Mouse (Mus musculus): Measurements from ENCODE around the gene Trim31.

Gene Trim31

DNA sequence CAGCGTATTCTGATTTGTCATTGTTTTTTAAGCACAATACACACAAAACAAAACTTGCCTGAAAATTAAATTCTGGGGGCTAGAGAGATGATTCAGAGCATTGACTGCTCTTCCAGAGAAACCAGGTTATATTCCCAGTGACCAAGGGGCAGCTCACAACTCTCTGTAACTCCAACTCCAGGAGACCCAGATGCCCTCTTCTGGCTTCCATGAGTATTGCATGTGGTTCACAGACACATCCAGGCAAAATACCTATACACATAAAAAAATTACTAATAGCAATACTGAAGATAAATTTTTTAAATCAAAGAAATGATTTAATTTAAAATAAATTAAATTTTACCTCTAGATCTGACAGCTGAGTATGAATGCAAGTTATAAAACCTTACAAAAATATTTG is 1.3 kb upstream of the Trim31 start:
- in situ Hi-C loops (cut with MboI): no loop called here

DNA sequence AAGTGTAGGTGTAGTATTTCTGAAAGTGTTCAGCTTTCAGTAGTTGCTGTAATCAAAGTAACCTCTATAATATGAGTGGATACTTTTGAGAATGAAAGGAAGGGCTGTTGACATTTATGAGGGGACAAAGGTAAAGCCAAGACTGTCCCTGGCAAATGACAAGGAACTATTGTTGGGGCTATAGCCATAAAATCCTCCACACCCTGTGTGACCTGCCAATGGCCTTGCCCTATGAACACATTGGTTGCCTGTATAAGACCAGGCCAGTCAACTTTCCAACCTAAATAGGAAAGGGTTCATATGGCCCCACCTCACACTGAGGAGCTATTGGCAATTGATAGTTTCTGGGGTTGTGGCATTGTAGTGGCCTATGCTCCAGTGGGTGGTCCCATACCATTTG is 853 bp upstream of the Trim31 start:
- in situ Hi-C loops (cut with MboI): no loop called here

DNA sequence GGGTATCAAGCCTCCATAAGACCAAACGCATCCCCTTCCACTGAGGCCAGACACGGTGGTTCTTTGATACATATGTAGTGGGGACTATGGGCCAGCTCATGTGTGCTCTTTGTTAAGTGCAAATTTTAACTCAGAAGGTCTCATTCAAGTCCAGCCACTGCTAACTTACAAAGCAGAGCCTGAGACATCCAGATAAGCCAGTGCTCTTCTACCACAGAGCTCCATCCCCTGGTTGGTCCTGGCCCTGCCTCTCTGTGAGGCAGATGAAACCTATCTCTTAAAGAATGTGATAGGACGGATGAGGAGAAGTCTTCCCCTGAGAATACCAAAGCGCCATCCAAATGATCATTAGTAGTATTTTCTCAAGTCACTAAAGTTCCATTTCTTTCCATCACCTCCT is 1.5 kb downstream of the Trim31 start:
- in situ Hi-C loops (cut with MboI): no loop called here

DNA sequence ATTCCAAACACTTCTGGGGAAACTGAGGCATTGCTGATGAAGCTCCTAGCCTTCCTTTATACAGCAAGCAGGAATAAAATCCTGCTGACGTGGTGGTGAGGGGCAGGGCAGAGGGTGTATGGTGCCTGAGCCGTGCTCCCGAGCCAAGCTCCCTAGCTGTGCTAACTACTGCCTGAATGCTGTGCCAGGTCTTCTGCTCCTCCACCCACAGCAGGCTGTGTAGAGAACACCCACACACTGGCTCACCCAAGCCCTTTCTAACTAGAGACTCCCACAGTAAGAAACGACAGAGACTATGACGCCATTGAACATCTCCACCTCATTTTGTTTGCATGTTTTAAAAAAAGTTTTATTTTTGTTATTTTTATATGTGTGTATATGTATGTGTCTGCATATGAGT is 2.1 kb downstream of the Trim31 start:
- in situ Hi-C loops (cut with MboI): no loop called here

DNA sequence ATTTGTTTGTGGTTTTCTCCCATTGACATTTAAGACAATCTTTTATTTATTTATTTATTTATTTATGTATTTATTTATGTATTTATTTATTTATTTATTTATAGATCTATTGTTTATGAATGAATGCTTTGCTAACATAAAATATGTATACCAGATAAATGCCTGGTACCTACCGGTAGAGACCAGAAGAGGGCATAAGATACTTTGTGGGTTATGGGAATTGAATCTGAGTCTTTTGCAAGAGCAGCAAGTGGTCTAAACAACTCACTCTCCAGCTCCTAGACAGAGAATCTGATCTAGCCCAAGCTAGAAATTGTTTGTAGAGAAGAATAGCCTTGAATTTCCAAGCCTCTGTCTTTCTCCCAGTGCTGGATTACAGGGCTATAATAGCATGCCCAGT is 2.8 kb downstream of the Trim31 start:
- in situ Hi-C loops (cut with MboI): no loop called here

DNA sequence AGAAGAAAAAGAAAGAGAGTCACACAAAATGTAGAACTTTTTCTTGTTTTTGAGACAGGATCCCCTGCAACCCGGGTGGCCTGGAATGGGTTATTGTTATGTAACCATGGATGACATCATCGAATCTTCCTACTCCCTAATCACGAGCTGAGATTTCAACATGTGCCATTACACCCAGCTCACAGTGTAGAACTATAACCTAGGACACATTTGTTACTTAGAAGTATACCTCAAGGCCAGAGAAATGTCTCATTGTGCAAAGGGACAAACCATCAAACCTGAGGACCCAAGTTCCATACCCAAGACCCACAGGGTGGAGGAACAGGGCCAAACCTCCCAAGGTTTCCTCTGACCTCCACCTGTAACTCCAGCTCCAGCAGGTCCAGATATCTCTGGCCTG is 5.7 kb downstream of the Trim31 start:
- in situ Hi-C loops (cut with MboI): no loop called here

DNA sequence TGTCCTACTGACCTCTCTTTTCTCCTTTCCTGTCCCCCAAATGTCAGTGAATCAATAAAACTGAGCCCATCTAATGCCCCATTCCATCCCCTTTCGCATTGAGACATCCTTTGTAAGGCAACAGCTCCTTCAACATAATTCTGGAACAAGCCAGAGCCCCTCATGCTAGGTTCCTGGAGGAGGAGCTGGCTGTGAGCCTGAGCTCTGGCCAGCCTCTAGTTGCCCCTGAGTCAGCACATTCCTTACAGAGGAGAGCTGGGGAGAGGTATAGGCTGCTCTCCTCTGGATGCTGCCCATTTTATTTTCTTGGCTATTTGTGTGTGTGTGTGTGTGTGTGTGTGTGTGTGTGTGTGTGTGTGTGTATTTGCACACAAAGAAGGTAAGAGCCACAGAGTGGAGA is 10.3 kb downstream of the Trim31 start:
- in situ Hi-C loops (cut with MboI): no loop called here

DNA sequence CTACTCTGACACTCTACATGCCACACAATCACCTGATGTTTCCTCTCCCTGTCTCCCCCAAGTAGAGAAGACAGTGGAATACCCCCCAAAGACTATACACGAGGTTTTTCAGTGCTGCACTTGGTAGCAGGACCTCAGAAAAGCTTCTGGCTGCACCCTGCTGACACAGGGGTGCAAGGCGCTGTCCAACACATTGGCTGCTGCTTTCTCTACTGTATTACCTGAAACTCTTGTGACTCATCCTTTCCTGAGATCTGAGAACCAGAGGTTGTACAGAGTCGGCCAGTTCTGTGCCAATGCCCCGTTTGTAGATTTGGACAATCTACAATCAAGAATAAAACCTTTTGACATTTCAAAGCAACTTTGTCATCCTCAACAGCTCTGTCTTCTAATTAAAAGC is 11.9 kb downstream of the Trim31 start:
- in situ Hi-C loops (cut with MboI): no loop called here

DNA sequence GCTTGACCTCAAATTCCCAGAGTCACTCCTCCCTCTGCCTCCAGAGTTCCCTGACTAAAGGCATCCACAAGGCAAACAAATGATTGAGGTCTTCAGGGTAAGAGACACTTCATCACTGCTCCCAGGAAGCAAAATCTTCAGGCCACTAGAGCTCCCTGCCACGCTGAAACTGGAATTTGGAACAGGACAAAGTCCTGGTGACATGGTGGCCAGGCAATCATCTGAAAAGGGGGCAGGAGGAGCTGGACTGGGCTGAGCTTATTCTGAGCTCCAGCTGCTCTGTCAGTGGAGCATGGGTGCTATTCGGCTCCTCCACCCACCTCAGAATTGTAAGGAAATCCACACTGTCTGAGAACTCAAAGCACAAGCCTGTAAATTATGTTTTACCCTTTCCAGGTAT is 14.1 kb downstream of the Trim31 start:
- in situ Hi-C loops (cut with MboI): no loop called here

DNA sequence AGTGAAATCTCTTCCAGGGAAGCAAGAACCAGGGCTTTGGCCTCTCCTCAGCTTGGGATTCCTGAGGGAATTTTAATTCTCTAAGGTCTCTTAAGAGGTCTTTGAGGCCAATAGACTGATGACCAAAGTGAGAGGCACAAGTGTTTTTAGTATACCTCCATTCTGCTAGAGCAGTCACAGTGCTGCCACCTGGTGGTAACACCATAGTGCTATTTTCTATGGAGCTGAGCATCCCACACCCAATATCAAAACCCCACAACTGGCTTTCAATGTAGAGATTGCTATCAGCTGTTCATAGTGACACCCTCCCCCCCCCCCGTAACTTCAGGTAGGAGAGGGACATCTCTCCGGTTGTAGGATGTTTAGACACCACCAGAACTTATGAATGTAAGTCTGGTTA is 16.2 kb downstream of the Trim31 start:
- in situ Hi-C loops (cut with MboI): no loop called here

DNA sequence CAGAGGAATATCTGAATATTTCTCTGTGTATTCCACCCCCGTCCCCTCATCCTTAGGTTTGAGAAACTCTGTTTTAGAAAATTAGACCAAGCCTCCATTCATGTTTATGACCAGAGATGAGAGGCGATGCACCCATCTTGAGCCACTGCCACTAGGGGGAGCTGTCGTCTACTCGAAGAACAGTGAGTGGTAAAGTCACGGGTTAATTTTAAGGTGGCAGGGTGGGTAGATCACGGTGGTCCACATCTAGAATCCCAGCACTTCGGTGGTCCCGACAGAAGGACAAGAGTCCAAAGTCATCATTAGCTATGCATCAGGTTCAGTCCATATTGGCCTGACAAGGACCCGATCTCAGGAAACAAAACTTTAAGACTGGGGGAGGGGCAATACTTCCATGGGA is 17.2 kb downstream of the Trim31 start:
- in situ Hi-C loops (cut with MboI): no loop called here

DNA sequence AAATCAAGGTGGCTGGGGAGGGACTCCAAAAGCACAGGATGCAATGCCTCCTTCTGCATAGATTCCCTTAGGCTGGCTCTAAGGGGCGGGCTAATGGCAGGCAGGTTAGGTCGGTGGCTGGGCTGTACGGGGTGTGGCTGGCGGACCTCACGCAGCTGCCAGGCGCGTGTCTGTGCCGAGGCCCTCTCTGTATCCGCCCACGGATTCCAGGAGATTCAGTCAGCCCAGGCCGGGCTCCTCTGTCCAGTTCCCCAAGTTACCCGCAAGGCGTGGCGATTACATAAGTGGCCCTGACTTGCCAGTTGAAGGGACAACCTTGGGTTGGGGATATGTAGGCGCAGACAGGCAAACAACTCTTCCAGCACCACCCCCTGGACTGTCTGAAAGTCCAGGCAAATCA is 22.3 kb downstream of the Trim31 start:
- in situ Hi-C loops (cut with MboI): no loop called here

DNA sequence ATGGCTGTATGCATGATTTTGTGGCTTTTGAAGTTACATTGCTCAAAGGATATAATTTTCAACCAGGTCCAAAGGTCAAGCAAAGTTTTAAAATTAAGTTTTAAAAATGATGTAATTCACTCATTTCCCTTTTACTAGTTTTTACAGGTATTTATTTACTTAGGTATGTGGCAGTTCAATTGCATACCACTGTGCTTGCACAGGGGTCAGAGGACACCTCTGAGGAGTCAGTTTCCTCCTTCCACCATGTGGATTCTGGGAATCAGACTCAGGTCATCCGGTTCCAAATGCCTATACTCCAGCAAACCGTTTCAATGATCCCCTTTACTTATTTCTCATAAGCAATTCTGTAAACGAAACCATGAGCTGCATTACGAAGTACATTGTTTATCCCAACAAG is 24.8 kb downstream of the Trim31 start:
- in situ Hi-C loops (cut with MboI): no loop called here

DNA sequence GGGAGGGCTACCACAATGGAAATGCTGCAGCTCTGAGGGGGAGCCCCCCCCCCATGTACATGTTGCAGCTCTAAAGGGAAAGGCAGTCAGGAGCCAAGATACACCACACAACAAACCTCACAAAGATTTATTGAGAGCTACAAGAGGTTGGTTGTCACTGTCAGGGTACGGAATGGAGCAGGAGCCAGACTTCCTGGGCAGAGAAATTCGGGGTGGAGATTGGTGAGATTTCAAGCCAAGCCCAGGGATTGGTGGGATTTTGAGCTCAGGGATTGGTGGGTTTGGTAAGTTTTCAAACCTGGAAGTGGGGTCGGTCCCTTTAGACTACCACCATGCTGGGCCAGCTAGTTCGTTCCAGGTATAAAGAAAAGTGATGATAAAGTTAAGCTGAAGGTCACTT is 25.6 kb downstream of the Trim31 start:
- in situ Hi-C loops (cut with MboI): no loop called here

DNA sequence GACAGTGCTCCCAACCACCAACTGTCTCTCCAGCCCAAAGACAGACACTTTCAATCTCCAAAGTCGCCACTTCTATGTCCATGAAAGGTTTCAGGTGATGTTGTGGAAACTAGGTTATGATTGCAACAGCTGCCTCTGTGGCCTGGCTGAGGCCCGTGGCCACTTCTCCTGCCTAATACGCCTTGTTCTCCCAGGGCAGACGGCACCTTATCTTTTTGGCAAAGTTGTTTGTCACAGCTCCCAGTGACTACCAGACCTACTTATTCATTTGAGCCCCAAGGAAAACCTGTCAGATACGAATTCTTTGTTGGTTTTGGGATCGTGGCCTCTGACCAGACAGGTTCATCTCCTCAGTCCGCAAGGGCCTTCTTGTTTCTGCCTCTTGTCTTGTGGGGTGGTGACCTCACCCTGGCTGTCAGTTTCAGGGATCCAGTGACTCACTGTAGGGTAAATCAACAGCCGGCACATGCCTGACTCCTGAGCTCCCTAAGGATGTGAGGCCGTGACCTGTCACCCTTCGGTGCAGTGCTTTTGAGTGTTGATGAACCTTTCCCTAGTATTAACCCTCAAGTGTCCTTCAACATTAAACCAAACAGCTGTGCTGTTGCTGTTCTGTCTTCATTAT is 29.7 kb downstream of the Trim31 start:
- in situ Hi-C loops (cut with MboI): no loop called here

DNA sequence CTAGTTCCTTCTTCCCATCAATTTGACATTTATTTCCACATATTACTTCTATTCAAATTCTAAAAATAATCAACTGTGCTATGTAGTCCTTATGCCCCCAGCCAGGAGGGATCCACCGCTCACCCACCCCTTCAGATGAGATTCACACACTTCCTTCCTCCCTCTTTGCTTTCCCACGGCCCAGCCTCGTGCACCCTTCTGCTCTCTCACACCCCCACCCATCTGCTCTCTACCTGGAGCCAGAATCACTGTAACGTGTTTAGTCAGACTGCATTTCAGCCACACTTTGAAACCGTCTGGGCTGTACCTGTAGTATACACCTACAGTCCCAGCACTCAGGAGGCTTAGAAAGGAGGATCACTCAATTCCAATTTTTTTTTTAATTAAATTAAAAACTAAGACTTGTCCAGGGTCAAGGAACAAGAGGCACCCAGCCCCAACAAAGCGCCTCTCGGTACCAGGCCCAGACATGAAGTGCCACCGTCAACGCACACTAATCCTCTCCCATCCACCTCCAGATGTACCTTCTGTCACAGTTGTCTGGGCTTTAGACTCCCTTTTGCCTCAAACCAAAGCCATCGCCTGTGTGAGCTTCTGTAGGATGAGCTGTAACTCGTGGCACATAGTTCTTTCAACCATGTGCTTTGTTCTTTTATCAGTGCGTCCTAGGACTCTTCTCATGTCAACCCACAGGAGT is 31.5 kb downstream of the Trim31 start:
- in situ Hi-C loops (cut with MboI): no loop called here

DNA sequence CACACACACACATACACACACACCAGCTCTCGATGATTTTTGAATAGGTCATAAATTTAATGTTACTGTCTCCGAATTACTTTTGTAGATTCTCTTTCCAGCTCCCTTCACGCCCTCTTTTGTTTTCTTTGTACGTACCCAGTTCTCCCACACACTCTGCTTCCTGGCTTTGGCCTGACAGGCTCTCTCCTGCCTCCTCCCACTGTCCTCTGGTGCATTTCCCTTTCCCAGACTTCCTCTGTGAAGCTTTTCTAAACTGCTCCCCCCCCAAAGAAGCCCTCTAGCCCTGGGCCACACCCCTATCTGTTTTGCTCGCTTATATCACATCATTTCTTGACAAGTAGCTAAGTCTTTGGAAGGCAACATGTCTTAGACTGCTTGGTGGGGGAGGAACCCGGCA is 32.3 kb downstream of the Trim31 start:
- in situ Hi-C loops (cut with MboI): no loop called here

DNA sequence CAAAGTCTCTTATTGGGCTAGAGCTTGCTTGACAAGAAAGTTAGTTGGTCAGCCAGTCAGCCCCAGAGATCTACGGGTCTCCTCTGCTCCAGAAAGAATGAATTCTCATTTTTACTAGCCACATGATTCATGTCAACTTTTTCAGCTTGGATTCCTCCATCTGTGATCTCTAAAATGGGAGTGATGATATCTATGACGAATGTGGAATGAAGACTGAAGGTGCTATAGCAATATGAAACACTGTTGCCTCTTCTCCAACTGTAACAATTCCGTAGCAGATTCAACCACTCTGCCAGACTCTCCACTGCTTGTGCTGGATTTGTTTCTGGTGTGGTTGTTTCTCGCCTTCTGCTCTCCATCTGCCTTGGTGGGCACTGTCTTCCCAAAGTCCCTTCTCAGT is 33.2 kb downstream of the Trim31 start:
- in situ Hi-C loops (cut with MboI): no loop called here

DNA sequence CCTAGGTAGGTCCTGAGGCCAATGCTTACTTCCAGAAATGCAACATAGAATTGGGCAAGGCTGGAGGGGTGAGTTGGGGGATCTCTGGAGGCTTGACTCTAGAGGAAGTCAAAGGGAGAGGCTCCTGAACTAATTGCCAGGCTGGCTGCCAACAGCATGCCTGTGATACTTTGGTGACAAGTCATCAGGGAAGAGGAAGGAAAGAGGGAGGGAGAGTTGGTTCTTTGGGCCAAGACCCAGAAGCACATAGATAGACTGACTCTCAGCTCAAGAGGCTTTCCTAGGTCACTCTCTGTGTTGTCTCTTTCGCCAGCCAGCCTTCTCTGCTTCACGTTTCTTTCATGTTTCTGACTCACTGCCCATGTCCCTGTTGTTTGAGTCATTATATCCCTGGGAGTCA is 33.9 kb downstream of the Trim31 start:
- in situ Hi-C loops (cut with MboI): no loop called here

DNA sequence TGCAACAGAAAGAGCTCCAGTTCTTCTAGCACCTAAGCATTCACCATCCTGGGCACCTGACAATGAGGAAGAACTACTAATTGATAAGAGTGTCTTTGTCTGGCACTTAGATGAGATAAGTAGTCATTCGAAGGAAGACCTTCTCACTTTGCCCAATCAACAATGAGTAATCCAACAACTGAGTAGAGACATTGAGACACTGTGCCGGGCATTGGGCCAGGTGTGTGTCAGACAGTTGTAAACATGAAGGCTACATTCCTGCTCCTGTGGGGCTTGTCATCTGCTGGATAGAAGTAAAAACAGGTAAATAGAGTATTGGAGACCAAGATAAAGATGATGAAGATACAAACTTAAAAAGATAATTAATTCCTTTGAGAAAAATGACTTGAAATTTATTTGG is 40.1 kb downstream of the Trim31 start:
- in situ Hi-C loops (cut with MboI): no loop called here

DNA sequence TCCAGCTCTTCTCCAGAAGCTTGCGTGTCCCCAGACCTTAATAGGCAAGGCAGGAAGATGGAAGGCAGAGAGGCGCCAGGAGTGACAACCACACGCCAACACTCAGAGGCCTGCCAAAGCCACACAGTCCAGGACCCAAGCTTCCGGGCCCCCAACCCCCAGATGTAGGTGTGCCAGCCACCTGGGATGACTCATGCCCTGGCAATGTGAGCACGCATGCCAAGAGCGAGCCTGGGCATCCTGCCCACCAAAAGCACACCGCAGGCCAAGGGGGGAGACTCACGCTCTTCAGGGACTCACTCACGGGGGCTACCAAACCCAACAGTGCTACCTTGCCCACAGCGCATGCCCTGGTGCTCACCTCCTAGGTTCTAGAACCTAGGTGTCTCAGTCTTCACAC is 44.5 kb downstream of the Trim31 start:
- in situ Hi-C loops (cut with MboI): no loop called here

DNA sequence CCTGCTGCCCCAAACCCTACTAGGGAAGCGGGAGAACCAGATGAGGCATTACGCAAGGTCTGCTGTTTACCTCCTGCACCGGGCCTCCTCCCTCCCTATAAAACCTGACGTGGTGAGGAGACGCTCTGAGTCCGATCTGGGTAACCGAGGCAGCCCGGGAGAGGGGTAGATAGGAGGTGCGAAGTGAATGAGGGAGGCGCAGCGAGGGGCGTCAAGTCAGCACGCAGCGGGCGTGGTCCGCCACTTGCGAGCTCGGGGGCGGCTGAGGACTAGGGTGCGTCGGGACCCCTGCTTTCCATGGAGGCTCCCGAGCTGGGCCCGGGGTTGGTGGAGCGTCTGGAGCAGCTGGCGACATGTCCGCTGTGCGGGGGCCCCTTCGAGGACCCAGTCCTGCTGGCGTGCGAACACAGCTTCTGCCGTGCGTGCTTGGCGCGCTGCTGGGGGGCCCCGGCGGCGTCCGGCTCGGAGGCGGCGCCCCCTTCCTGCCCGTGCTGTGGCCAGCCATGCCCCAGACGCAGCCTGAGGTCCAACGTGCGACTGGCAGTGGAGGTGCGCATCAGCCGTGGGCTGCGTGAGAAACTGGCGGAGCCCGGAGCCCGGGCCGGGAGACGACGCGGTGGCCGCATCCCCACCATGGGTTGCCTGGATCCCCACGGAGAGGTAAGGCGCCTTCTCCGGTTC is 45.0 kb downstream of the Trim31 start, which contains the start of gene Rnf39:
Gene Rnf39 (plus strand): TSS at position 128 of the 681 bp plus-strand sequence.
- in situ Hi-C loops (cut with MboI): no loop called here

DNA sequence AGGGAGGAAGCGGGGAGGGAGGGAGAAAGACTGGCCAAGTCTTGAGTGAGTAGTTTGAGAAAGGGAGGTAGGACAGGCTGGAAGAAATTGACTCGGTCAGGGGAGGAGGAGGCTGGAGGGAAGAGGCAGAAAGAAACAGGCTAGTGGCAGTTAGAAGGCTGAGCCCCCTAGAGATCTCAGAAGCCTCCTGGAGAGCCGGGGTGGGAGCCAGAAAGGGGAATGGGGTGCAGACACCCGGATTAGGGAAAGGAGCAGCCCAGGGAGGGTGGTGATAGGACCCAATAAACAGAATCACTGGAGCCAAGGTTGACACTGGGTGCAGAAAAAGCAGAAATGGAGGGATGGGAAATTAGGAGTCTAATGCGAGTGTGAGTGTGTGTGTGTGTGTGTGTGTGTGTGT is 45.8 kb downstream of the Trim31 start:
- in situ Hi-C loops (cut with MboI): no loop called here

Measured in mature B cell (primary cell).